Mouse (Mus musculus) forelimb bud, embryonic 11.5 days (tissue): ENCODE data around the gene Arhgap45.
A peak's percentile ranks its signal among the peaks of the same experiment; 100 is the strongest.

Source experiments
- DNase-seq: peaks from one replicate; pipeline ENCODE4 v3.0.0-alpha.2; 2012; ENCODE audit warnings: low read depth, low spot score

Arhgap45 gene

GRCm38 (mm10) chr10:80055891-80056290, 39.4 kb downstream of the Arhgap45 start:
- DNase-seq: no peak

GRCm38 (mm10) chr10:80056506-80056905, 40.1 kb downstream of the Arhgap45 start:
- no peak for DNase-seq

GRCm38 (mm10) chr10:80056976-80057682, 40.7 kb downstream of the Arhgap45 start:
- DNase-seq: no peak

- DNase-seq: no peak
These were observed 41.4 kb downstream of the Arhgap45 start for GRCm38 (mm10) chr10:80057683-80058326.

GRCm38 (mm10) chr10:80063104-80063503, 46.7 kb downstream of the Arhgap45 start:
- DNase-seq: no peak

GRCm38 (mm10) chr10:80063877-80064650, 47.6 kb downstream of the Arhgap45 start:
- DNase-seq: no peak

GRCm38 (mm10) chr10:80069251-80069650, 52.8 kb downstream of the Arhgap45 start:
- DNase-seq: no peak

GRCm38 (mm10) chr10:80069948-80070450, 53.5 kb downstream of the Arhgap45 start:
- DNase-seq: no peak

- DNase-seq: no peak
These were observed 54.5 kb downstream of the Arhgap45 start for GRCm38 (mm10) chr10:80070837-80071515.

- no peak for DNase-seq
These were observed 55.1 kb downstream of the Arhgap45 start for GRCm38 (mm10) chr10:80071516-80071900.

- no peak for DNase-seq
These were observed 56.4 kb downstream of the Arhgap45 start for GRCm38 (mm10) chr10:80072623-80073489.

- DNase-seq: peak; percentile 16
These were observed 58.6 kb downstream of the Arhgap45 start for GRCm38 (mm10) chr10:80074813-80075601.

- no peak for DNase-seq
These were observed 59.5 kb downstream of the Arhgap45 start for GRCm38 (mm10) chr10:80075924-80076323.

GRCm38 (mm10) chr10:80076386-80076785, 59.9 kb downstream of the Arhgap45 start:
- no peak for DNase-seq

GRCm38 (mm10) chr10:80077312-80077711, 60.9 kb downstream of the Arhgap45 start:
- no peak for DNase-seq

- no peak for DNase-seq
These were observed 61.9 kb downstream of the Arhgap45 start for GRCm38 (mm10) chr10:80078366-80078765.

- no peak for DNase-seq
These were observed 64.1 kb downstream of the Arhgap45 start for GRCm38 (mm10) chr10:80080396-80081070.
